Mouse (Mus musculus): Measurements from ENCODE around the gene Pla2g2f. TPM values are rescaled to one million over a fixed set of nuclear protein-coding genes. Genes with fewer than 3 reads are reported as not detected.

Gene Pla2g2f
- polyA plus RNA-seq, 1 experiment from 2014 or later = not detected

Other genes with a start within 250 kb of the Pla2g2f start
- not detected in 2 replicates for gene Vwa5b1, start 121.7 kb downstream of the Pla2g2f start, polyA plus RNA-seq (2014; fragmentation: Nextera tagmentation; extraction: Ambion mirVana)
- 0.27 and 0.28 TPM in 2 replicates for gene Pla2g2c, start 32.8 kb downstream of the Pla2g2f start, polyA plus RNA-seq (2014; fragmentation: Nextera tagmentation; extraction: Ambion mirVana)
- 0.96 and 1.1 TPM in 2 replicates for gene Ubxn10, start 20.5 kb downstream of the Pla2g2f start, polyA plus RNA-seq (2014; fragmentation: Nextera tagmentation; extraction: Ambion mirVana)
- not detected in 2 replicates for gene Pla2g2d, start 18.1 kb upstream of the Pla2g2f start, polyA plus RNA-seq (2014; fragmentation: Nextera tagmentation; extraction: Ambion mirVana)
- gene Pla2g5, start 105.9 kb upstream of the Pla2g2f start, polyA plus RNA-seq (2014; fragmentation: Nextera tagmentation; extraction: Ambion mirVana) = 2.5 and 3.2 TPM in 2 replicates
- gene Gm13030, start 116.3 kb upstream of the Pla2g2f start, polyA plus RNA-seq (2014; fragmentation: Nextera tagmentation; extraction: Ambion mirVana) = not detected in 2 replicates
- not detected in 2 replicates for gene Pla2g2e, start 120.3 kb upstream of the Pla2g2f start, polyA plus RNA-seq (2014; fragmentation: Nextera tagmentation; extraction: Ambion mirVana)
- gene Otud3, start 156.3 kb upstream of the Pla2g2f start, polyA plus RNA-seq (2014; fragmentation: Nextera tagmentation; extraction: Ambion mirVana) = 2.6 and 3.2 TPM in 2 replicates
- gene Rnf186, start 209.5 kb upstream of the Pla2g2f start, polyA plus RNA-seq (2014; fragmentation: Nextera tagmentation; extraction: Ambion mirVana) = not detected in 2 replicates
- 4.8 and 5.7 TPM in 2 replicates for gene Tmco4, start 215.3 kb upstream of the Pla2g2f start, polyA plus RNA-seq (2014; fragmentation: Nextera tagmentation; extraction: Ambion mirVana)